Mouse (Mus musculus): ENCODE results near the gene Tmsb10. TPM values are rescaled to one million over a fixed set of nuclear protein-coding genes. Genes with fewer than 3 reads are reported as not detected.

The Tmsb10 gene
- polyA plus RNA-seq, 1 experiment from 2014 or later, result 5,692 TPM

GRCm38 (mm10) chr6:72959175-72959574, 627 bp upstream of the Tmsb10 start:
- no peak for DNase-seq
- 30% methylated on average over 4 of the region's 4 CpGs for WGBS
- no peak for ATAC-seq (ENCODE audit: low FRiP score, low TSS enrichment)

DNA sequence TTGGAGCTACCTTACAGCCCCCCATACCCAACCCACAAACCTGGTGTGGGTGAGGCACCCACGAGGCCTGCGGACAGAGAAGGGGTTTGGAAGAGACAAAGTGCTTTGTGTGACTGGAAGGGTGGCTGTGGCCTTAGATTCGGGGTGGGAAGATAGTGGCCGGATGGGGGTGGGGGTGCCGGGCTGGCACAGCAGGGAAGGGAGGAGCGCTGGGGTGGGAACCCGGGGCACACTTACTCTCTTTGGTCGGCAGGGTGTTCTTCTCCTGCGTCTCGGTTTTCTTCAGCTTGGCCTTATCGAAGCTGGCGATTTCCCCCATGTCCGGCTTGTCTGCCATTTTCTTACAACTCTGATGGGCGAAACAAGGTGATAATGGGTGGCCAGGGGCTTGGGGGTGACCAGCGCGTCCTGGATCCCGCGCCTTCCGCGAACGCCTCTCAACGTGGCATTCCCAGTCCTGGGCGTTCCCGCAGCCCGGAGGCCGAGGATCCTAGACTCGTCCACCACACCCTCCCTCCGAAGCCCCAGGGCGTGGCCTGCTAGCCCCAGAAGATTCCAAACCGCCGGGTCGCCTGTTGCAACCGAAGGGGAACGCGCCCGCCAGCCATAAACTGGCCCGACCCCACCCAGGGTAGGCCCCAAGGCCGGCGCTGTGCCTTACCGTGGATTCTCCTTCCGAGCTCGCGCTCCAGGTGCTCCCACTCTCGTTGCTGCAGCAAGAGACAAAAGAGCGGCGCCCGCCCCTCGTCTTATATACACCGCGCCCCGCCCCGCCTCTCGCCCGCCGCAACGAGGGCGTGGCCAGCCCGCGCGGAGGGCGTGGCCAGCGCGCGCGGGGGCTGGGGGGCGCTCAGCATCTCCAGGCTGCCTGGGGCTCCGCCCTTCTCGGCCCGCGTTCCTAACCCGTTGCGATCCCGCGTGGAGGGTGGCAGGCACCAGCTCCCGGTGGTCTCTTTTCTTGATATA, 589 bp downstream of the Tmsb10 start:
- Histone ChIP-seq H3K4me3 (replicated peaks; ENCODE audit: low read depth, low read length) (peak overlapping the region; percentile 98), H3K36me3 (ENCODE audit: control insufficient read depth, insufficient read depth, low read length) (no peaks in the 10 kb centered on the region), H3K27ac (replicated peaks; ENCODE audit: low read depth, low read length) (peak overlapping the region; percentile 98), H3K4me2 (ENCODE audit: low read length) (peak overlapping the region; percentile 60), H3K4me1 (ENCODE audit: control insufficient read depth, insufficient read depth, low read length) (peaks cover 25% of the 10 kb centered on the region; the same call in 1 of the 2 replicates), H3K9ac (replicated peaks; ENCODE audit: low read length) (peak overlapping the region; percentile 100), H3K9me3 (ENCODE audit: control insufficient read depth, low read length) (no peaks in the 10 kb centered on the region), H3K27me3 (ENCODE audit: control insufficient read depth, insufficient read depth, low read length) (no peaks in the 10 kb centered on the region)
- under 1% methylated on average over 75 of the region's 75 CpGs for WGBS
- peak; percentile 90 for ATAC-seq (ENCODE audit: low FRiP score, low TSS enrichment)
- peak; percentile 95 for DNase-seq

More at GRCm38 (mm10) chr6:72959175-72959574, 627 bp upstream of the Tmsb10 start:
- Histone ChIP-seq H3K36me3 (ENCODE audit: control insufficient read depth, insufficient read depth, low read length) (no peaks in the 10 kb centered on the region), H3K27me3 (ENCODE audit: control insufficient read depth, insufficient read depth, low read length) (no peaks in the 10 kb centered on the region), H3K27ac (replicated peaks; ENCODE audit: low read depth, low read length) (peak overlapping the region; percentile 98), H3K9me3 (ENCODE audit: control insufficient read depth, low read length) (no peaks in the 10 kb centered on the region), H3K4me1 (ENCODE audit: control insufficient read depth, insufficient read depth, low read length) (peaks cover 25% of the 10 kb centered on the region; the same call in 1 of the 2 replicates), H3K4me2 (ENCODE audit: low read length) (peak overlapping the region; percentile 60), H3K9ac (replicated peaks; ENCODE audit: low read length) (peak overlapping the region; percentile 100), H3K4me3 (replicated peaks; ENCODE audit: low read depth, low read length) (peak overlapping the region; percentile 98)

GRCm38 (mm10) chr6:72957093-72957435, 1.5 kb downstream of the Tmsb10 start:
- ATAC-seq (ENCODE audit: low FRiP score, low TSS enrichment), result no peak
- H3K36me3 ChIP-seq (ENCODE audit: control insufficient read depth, insufficient read depth, low read length), result no peaks in the 10 kb centered on the region
- peak overlapping the region; percentile 98 for H3K4me3 ChIP-seq (replicated peaks; ENCODE audit: low read depth, low read length)
- peak overlapping the region; percentile 100 for H3K9ac ChIP-seq (replicated peaks; ENCODE audit: low read length)
- H3K27me3 ChIP-seq (ENCODE audit: control insufficient read depth, insufficient read depth, low read length), result no peaks in the 10 kb centered on the region
- no peaks in the 10 kb centered on the region for H3K9me3 ChIP-seq (ENCODE audit: control insufficient read depth, low read length)
- H3K4me1 ChIP-seq (ENCODE audit: control insufficient read depth, insufficient read depth, low read length), result peaks cover 25% of the 10 kb centered on the region; the same call in 1 of the 2 replicates
- under 1% methylated on average over 14 of the region's 14 CpGs for WGBS
- H3K27ac ChIP-seq (replicated peaks; ENCODE audit: low read depth, low read length), result peak overlapping the region; percentile 98
- DNase-seq, result peak; percentile 44
- peak overlapping the region; percentile 60 for H3K4me2 ChIP-seq (ENCODE audit: low read length)

DNA sequence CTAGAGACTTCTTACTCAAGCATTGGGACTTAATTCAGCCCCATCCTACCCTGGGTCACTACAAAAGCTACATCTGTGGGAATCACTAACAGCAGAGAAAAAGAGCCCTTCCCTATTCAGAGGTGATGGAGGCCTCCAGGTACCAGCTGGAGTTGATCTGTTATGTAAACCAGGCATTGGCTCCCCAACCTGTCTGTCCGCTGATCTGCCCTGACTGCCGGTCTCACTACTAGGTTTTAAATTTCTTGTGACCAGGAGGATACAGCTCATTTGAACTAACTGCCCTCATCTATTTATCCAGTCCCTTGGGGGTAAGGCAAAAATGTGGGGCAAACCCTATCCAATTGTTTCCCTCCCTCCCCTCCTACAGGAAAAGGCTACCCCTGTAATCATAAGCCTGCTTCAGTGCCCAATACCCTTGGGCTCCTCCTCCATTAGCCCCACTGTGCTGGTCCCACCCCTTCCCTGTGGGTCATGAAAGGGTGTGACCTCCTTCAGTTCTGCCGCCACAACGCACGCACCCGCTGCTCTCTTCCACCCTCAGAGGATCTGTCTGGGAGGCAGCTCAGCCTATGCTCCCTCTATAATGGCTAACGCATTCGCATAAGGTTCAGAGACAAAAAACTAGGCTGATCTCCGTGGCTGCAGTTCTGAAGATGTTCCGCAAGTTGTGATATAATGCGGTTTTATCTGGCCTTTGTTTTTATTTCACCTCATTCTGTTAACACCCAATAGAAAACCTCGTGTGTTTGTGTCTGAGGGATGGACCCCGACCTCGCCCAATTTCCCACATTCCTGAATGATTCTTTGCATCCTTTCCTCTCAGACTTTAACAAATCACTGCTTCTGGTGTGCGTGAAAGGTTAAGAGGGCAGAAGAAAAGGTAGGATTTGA, 2.1 kb downstream of the Tmsb10 start:
- 4% methylated on average over 15 of the region's 15 CpGs for WGBS
- Histone ChIP-seq H3K9ac (replicated peaks; ENCODE audit: low read length) (peak overlapping the region; percentile 100), H3K27me3 (ENCODE audit: control insufficient read depth, insufficient read depth, low read length) (no peaks in the 10 kb centered on the region), H3K36me3 (ENCODE audit: control insufficient read depth, insufficient read depth, low read length) (no peaks in the 10 kb centered on the region), H3K4me3 (replicated peaks; ENCODE audit: low read depth, low read length) (peak overlapping the region; percentile 98), H3K4me1 (ENCODE audit: control insufficient read depth, insufficient read depth, low read length) (peaks cover 25% of the 10 kb centered on the region; the same call in 1 of the 2 replicates), H3K9me3 (ENCODE audit: control insufficient read depth, low read length) (no peaks in the 10 kb centered on the region), H3K4me2 (ENCODE audit: low read length) (peak overlapping the region; percentile 60), H3K27ac (replicated peaks; ENCODE audit: low read depth, low read length) (peak overlapping the region; percentile 98)
- ATAC-seq (ENCODE audit: low FRiP score, low TSS enrichment), result peak; percentile 47
- peak; percentile 76 for DNase-seq

- peak overlapping the region; percentile 100 for H3K9ac ChIP-seq (replicated peaks; ENCODE audit: low read length)
- peak overlapping the region; percentile 98 for H3K4me3 ChIP-seq (replicated peaks; ENCODE audit: low read depth, low read length)
- no peaks in the 10 kb centered on the region for H3K27me3 ChIP-seq (ENCODE audit: control insufficient read depth, insufficient read depth, low read length)
- WGBS, result 49% methylated on average over 8 of the region's 8 CpGs
- peak overlapping the region; percentile 98 for H3K27ac ChIP-seq (replicated peaks; ENCODE audit: low read depth, low read length)
- H3K4me2 ChIP-seq (ENCODE audit: low read length), result peak overlapping the region; percentile 60
- peaks cover 25% of the 10 kb centered on the region; the same call in 1 of the 2 replicates for H3K4me1 ChIP-seq (ENCODE audit: control insufficient read depth, insufficient read depth, low read length)
- no peaks in the 10 kb centered on the region for H3K9me3 ChIP-seq (ENCODE audit: control insufficient read depth, low read length)
- ATAC-seq (ENCODE audit: low FRiP score, low TSS enrichment), result no peak
- no peaks in the 10 kb centered on the region for H3K36me3 ChIP-seq (ENCODE audit: control insufficient read depth, insufficient read depth, low read length)
- peak; percentile 60 for DNase-seq
These were observed 2.9 kb downstream of the Tmsb10 start for GRCm38 (mm10) chr6:72955517-72956198.

DNA sequence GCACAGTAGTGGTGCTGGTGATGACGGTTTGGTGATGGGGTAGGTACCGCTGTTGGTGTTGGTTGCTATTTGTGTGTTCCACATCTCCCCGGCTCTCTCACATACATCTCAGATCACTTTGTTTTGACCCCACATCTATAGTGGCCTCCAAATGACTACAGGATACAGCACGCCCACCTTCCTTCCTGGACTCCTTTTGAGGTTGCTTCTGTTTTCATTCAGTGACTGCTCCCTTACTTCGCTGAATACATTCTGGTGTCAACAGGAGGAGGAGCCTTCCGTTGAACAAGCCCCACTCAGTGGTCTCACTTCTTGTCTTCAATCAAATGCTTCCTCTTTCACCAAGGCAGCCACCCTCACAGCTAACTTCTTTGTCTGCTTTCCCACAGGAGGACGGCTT, 3.8 kb downstream of the Tmsb10 start:
- Histone ChIP-seq H3K27ac (replicated peaks; ENCODE audit: low read depth, low read length) (peak overlapping the region; percentile 98), H3K9me3 (ENCODE audit: control insufficient read depth, low read length) (no peaks in the 10 kb centered on the region), H3K4me1 (ENCODE audit: control insufficient read depth, insufficient read depth, low read length) (peaks cover 25% of the 10 kb centered on the region; the same call in 1 of the 2 replicates), H3K9ac (replicated peaks; ENCODE audit: low read length) (no peak overlapping the region), H3K36me3 (ENCODE audit: control insufficient read depth, insufficient read depth, low read length) (no peaks in the 10 kb centered on the region), H3K4me2 (ENCODE audit: low read length) (peak overlapping the region; percentile 60; the same call in 1 of the 2 replicates), H3K4me3 (replicated peaks; ENCODE audit: low read depth, low read length) (no peak overlapping the region), H3K27me3 (ENCODE audit: control insufficient read depth, insufficient read depth, low read length) (no peaks in the 10 kb centered on the region)
- DNase-seq (peak; percentile 12), ATAC-seq (ENCODE audit: low FRiP score, low TSS enrichment) (no peak)
- WGBS, result 79% methylated on average over 7 of the region's 7 CpGs

DNA sequence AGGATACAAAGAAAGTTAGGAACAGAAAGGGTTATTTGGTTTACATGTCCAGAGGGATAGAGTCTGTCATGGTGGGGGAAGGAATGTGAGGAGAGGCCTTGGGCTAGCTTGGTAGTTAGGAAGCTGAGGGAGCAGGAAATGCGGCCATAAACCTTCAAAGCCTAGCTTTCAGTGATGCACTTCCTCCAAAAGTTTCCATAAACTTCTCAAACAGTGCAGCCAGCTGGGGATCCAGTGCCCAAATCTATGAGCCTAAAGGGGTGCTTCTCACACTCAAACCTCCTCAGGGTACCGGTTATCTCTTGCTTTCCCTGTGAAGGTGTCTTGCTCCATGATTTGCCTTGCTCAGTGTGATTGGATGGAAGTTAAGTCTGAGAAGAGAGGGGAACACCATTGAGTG, 5.6 kb downstream of the Tmsb10 start:
- Histone ChIP-seq H3K9ac (replicated peaks; ENCODE audit: low read length) (no peak overlapping the region), H3K9me3 (ENCODE audit: control insufficient read depth, low read length) (no peaks in the 10 kb centered on the region), H3K4me1 (ENCODE audit: control insufficient read depth, insufficient read depth, low read length) (peaks cover 18% of the 10 kb centered on the region; the same call in 1 of the 2 replicates), H3K36me3 (ENCODE audit: control insufficient read depth, insufficient read depth, low read length) (no peaks in the 10 kb centered on the region), H3K27ac (replicated peaks; ENCODE audit: low read depth, low read length) (no peak overlapping the region), H3K27me3 (ENCODE audit: control insufficient read depth, insufficient read depth, low read length) (no peaks in the 10 kb centered on the region), H3K4me2 (ENCODE audit: low read length) (no peak overlapping the region), H3K4me3 (replicated peaks; ENCODE audit: low read depth, low read length) (no peak overlapping the region)
- DNase-seq (no peak), ATAC-seq (ENCODE audit: low FRiP score, low TSS enrichment) (no peak)
- WGBS, result 96% methylated on average over 2 of the region's 2 CpGs

- 81% methylated on average over 2 of the region's 2 CpGs for WGBS
- Histone ChIP-seq H3K9ac (replicated peaks; ENCODE audit: low read length) (no peak overlapping the region), H3K27ac (replicated peaks; ENCODE audit: low read depth, low read length) (no peak overlapping the region), H3K9me3 (ENCODE audit: control insufficient read depth, low read length) (no peaks in the 10 kb centered on the region), H3K27me3 (ENCODE audit: control insufficient read depth, insufficient read depth, low read length) (no peaks in the 10 kb centered on the region), H3K4me2 (ENCODE audit: low read length) (no peak overlapping the region), H3K36me3 (ENCODE audit: control insufficient read depth, insufficient read depth, low read length) (no peaks in the 10 kb centered on the region), H3K4me3 (replicated peaks; ENCODE audit: low read depth, low read length) (no peak overlapping the region), H3K4me1 (ENCODE audit: control insufficient read depth, insufficient read depth, low read length) (peaks cover 18% of the 10 kb centered on the region; the same call in 1 of the 2 replicates)
- ATAC-seq (ENCODE audit: low FRiP score, low TSS enrichment), result no peak
- DNase-seq, result no peak
These were observed 6.3 kb downstream of the Tmsb10 start for GRCm38 (mm10) chr6:72952221-72952620.

Measured in midbrain, embryonic 14.5 days (tissue).